27 mouse cellular contexts compared by ENCODE assay signal in genomic region chr6:87287251-87287650, GRCm38 (mm10). TPM values are rescaled to one million over a fixed set of nuclear protein-coding genes. Genes with fewer than 3 reads are reported as not detected.
DNase-seq lines count a peak whose midpoint lies in the region; ATAC-seq and TF ChIP-seq lines count a peak whose summit lies in the region.
"Had no signal": no experiment of that assay in that cellular context is flagged by ENCODE, and none has a peak within 500 bp of the region (broad histone marks: within the 10 kb centered on the region; RNA-seq: fewer than 3 reads in every experiment).

No protein-coding gene starts in this region.

- no peak for TF ChIP-seq EP300 in lung, postnatal 0 days (IDR thresholded peaks at IDR 0.05)

- no peaks in the 10 kb centered on the region for H3K36me3 ChIP-seq in kidney, postnatal 0 days (ENCODE audit: insufficient read depth, low read length)
- H3K36me3 ChIP-seq in lung, embryonic 15.5 days = 0 out of 2 replicates have a peak, but pooled peaks cover 2% of the 10 kb centered on the region
- no peaks in the 10 kb centered on the region for H3K36me3 ChIP-seq in lung, postnatal 0 days (ENCODE audit: insufficient read depth, low read length)
- H3K36me3 ChIP-seq: G1E had no signal

- H3K9ac ChIP-seq in kidney, postnatal 0 days (ENCODE audit: low read depth, low read length) = no peak overlapping the region
- no peak overlapping the region for H3K9ac ChIP-seq in lung, embryonic 15.5 days
- H3K9ac ChIP-seq in lung, postnatal 0 days (replicated peaks; ENCODE audit: low read depth) = no peak overlapping the region
- H3K9ac ChIP-seq: embryonic facial prominence, embryonic 12.5 days; forebrain, embryonic 12.5 days had no signal

- no peak overlapping the region for H3K4me2 ChIP-seq in kidney, postnatal 0 days (ENCODE audit: low read length)
- H3K4me2 ChIP-seq in lung, embryonic 15.5 days = no peak overlapping the region
- H3K4me2 ChIP-seq in lung, postnatal 0 days (replicated peaks; ENCODE audit: low read depth, low read length) = no peak overlapping the region
- H3K4me2 ChIP-seq: embryonic facial prominence, embryonic 12.5 days; forebrain, embryonic 12.5 days had no signal

- no peak for ATAC-seq in kidney, postnatal 0 days (replicated peaks; ENCODE audit: low FRiP score, low read depth)
- no peak for ATAC-seq in lung, embryonic 15.5 days (ENCODE audit: borderline replicate concordance, extremely low read depth, low FRiP score, low TSS enrichment)
- peak; percentile 8; the same call in 1 of the 2 replicates for ATAC-seq in lung, postnatal 0 days
- ATAC-seq: activated CD4-positive, CD25-positive, alpha-beta regulatory T cell, adult 4 months; CD4-positive, CD25-positive, alpha-beta regulatory T cell, adult 4 months; forebrain, embryonic 14.5 days; forebrain, embryonic 16.5 days; Patski had no signal

- no peak overlapping the region for H3K27ac ChIP-seq in kidney, postnatal 0 days
- H3K27ac ChIP-seq in lung, embryonic 15.5 days = peak overlapping the region; percentile 41
- H3K27ac ChIP-seq in lung, postnatal 0 days (ENCODE audit: low read length) = no peak overlapping the region
- H3K27ac ChIP-seq: embryonic facial prominence, embryonic 10.5 days; embryonic facial prominence, embryonic 12.5 days; forebrain, embryonic 10.5 days; forebrain, embryonic 12.5 days had no signal

- no peaks in the 10 kb centered on the region for H3K9me3 ChIP-seq in kidney, postnatal 0 days (replicated peaks; ENCODE audit: low read length)
- H3K9me3 ChIP-seq in lung, embryonic 15.5 days = no peaks in the 10 kb centered on the region
- H3K9me3 ChIP-seq in lung, postnatal 0 days (ENCODE audit: low read length) = no peaks in the 10 kb centered on the region
- H3K9me3 ChIP-seq: embryonic facial prominence, embryonic 10.5 days; forebrain, embryonic 12.5 days; G1E had no signal

- WGBS in kidney, postnatal 0 days = 75% methylated on average over 6 of the region's 6 CpGs
- WGBS in lung, embryonic 15.5 days = 58% methylated on average over 6 of the region's 6 CpGs
- 65% methylated on average over 6 of the region's 6 CpGs for WGBS in lung, postnatal 0 days

- DNase-seq in kidney, postnatal 0 days (ENCODE audit: low spot score) = peak; percentile 21
- no peak for DNase-seq in kidney, adult 9 months
- no peak for DNase-seq in lung, postnatal 36 days
- peak; percentile 67 for DNase-seq in lung, postnatal 0 days (ENCODE audit: low spot score)
- no peak for DNase-seq in lung, postnatal 10 days
- DNase-seq: adrenal gland, adult 8-10 months; adrenal gland, postnatal 14 days; adrenal gland, postnatal 36 days; B cell, adult 2 months; cerebellum, adult 11-12 months; cerebellum, adult 2 months; cerebellum, adult 9-10 months; cerebellum, postnatal 10 days; cerebellum, postnatal 25 days had no signal

- no peak for TF ChIP-seq CTCF in kidney, postnatal 0 days (IDR thresholded peaks at IDR 0.05; ENCODE audit: low read depth)
- no peak for TF ChIP-seq CTCF in lung, postnatal 0 days (IDR thresholded peaks at IDR 0.05)

- H3K4me1 ChIP-seq in kidney, postnatal 0 days (replicated peaks; ENCODE audit: insufficient read depth, low read length) = peaks cover 6% of the 10 kb centered on the region
- peaks cover 31% of the 10 kb centered on the region for H3K4me1 ChIP-seq in lung, embryonic 15.5 days
- H3K4me1 ChIP-seq in lung, postnatal 0 days (ENCODE audit: insufficient read depth, low read depth, low read length) = peaks cover 6% of the 10 kb centered on the region; the same call in 1 of the 2 replicates
- H3K4me1 ChIP-seq: forebrain, embryonic 10.5 days; forebrain, embryonic 12.5 days had no signal

- peaks cover 4% of the 10 kb centered on the region; the same call in 1 of the 2 replicates for H3K27me3 ChIP-seq in kidney, postnatal 0 days (ENCODE audit: insufficient read depth, low read length)
- no peaks in the 10 kb centered on the region for H3K27me3 ChIP-seq in lung, embryonic 15.5 days
- no peaks in the 10 kb centered on the region for H3K27me3 ChIP-seq in lung, postnatal 0 days (replicated peaks; ENCODE audit: insufficient read depth, low read length)
- H3K27me3 ChIP-seq: CH12.LX; embryonic facial prominence, embryonic 12.5 days; forebrain, embryonic 12.5 days had no signal

- H3K4me3 ChIP-seq in kidney, postnatal 0 days (replicated peaks; ENCODE audit: low read depth, low read length) = no peak overlapping the region
- H3K4me3 ChIP-seq in lung, embryonic 15.5 days = no peak overlapping the region
- H3K4me3 ChIP-seq in lung, postnatal 0 days (ENCODE audit: low read depth, low read length) = no peak overlapping the region
- H3K4me3 ChIP-seq: embryonic facial prominence, embryonic 10.5 days; embryonic facial prominence, embryonic 12.5 days; erythroblast, embryonic 14.5 days; forebrain, embryonic 10.5 days; forebrain, embryonic 12.5 days had no signal

RNA-seq across cellular contexts. Expression of gene Antxr1, which starts 48.4 kb away (rescaled TPM):
- 5.0 and 5.2 TPM in 2 replicates for polyA plus RNA-seq in kidney, postnatal 0 days (2015; fragmentation: Nextera tagmentation; extraction: Ambion mirVana)
- polyA plus RNA-seq in lung, embryonic 15.5 days (2015; fragmentation: Nextera tagmentation; extraction: Ambion mirVana) = 12.0 and 13.6 TPM in 2 replicates
- polyA plus RNA-seq in lung, postnatal 0 days (2015; fragmentation: Nextera tagmentation; extraction: Ambion mirVana) = 11.7 and 13.9 TPM in 2 replicates
- polyA plus RNA-seq: CD4-positive, CD25-positive, alpha-beta regulatory T cell, adult 4 months; erythroblast, embryonic 14.5 days; G1E had no signal

Comparison
In these comparisons a context has a peak if more than half of its experiments do, and no peak if none do; other contexts are left out.
1. DNase-seq: peak in kidney, postnatal 0 days (single experiment) and lung, postnatal 0 days (single experiment); none in kidney, adult 9 months (single experiment), lung, postnatal 36 days (single experiment) and lung, postnatal 10 days (single experiment).